Mouse (Mus musculus): ENCODE results near the gene Gm11596. TPM values are rescaled to one million over a fixed set of nuclear protein-coding genes. Genes with fewer than 3 reads are reported as not detected.
"Not testable (repeated sequence)": the region's sequence is repeated elsewhere in the genome, so short reads cannot be mapped to it uniquely, and the experiment has no call there.

Gm11596 gene
- total and polyA plus RNA-seq, 3 experiments = not detected

DNA sequence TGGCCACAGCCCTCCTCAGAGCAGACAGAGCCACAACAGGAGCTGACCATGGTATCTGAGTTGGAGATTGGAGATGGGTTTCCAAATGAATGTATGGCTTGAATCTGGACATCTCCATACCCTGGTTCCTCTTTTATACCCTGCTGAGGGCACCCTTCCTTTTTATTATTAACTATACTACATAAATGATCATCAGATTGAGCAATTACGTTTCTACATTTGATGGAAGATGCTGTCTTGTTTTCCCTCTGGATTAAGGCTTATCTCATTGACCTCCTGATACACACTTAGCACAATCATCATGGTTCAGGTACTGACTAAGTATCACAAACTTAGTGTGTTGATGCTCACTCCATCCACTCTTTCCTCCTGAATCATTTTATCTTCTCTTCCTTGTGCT, 44.7 kb upstream of the Gm11596 start, which contains the start of gene 2300003K06Rik:
Gene 2300003K06Rik, minus strand, starts transcription at position 101 of the 400 bp plus-strand sequence.
- H3K79me2 ChIP-seq (replicated peaks; ENCODE audit: control insufficient read depth, extremely low read depth, insufficient read depth, poor library complexity, severe bottlenecking) = no peaks in the 10 kb centered on the region
- H3K4me1 ChIP-seq (ENCODE audit: control insufficient read depth in 1 of 2, insufficient read depth in 2 of 2) = no peaks in the 10 kb centered on the region
- H3K27me3 ChIP-seq (replicated peaks) = peaks cover 39% of the 10 kb centered on the region
- no peak for DNase-seq (ENCODE audit: extremely low read depth)
- no peak for TF ChIP-seq MAX (IDR thresholded peaks at IDR 0.05; ENCODE audit: low read length)
- no peak for TF ChIP-seq USF1 (IDR thresholded peaks at IDR 0.05; ENCODE audit: low read depth, low read length)
- no peak within 1 kb of the TSS for H3K9ac ChIP-seq (ENCODE audit: insufficient read depth, low read depth)
- dilution Hi-C loops (cut with MboI; ENCODE audit: extremely low pct_ligation_motif_present, extremely low pct_unique_long_range_greater_than_20kb, low sequenced_read_pairs) (no loop called here), in situ Hi-C loops (cut with MboI; ENCODE audit: low pct_ligation_motif_present, low pct_unique_long_range_greater_than_20kb, low sequenced_read_pairs) (no loop called here)
- no peaks in the 10 kb centered on the region for H3K36me3 ChIP-seq (replicated peaks in 1 of 2; ENCODE audit: control insufficient read depth in 1 of 2, insufficient read depth in 1 of 2, low read length in 1 of 2)
- no peak within 1 kb of the TSS for H3K4me3 ChIP-seq (replicated peaks in 1 of 3; ENCODE audit: low read depth in 2 of 3, low read length in 2 of 3, poor library complexity in 1 of 3)
- H3K27ac ChIP-seq (ENCODE audit: insufficient read depth, low read depth) = no peak within 1 kb of the TSS
- H3K9me3 ChIP-seq (replicated peaks; ENCODE audit: low read length) = peaks cover 9% of the 10 kb centered on the region
- no peak within 1 kb of the TSS for H3K4me2 ChIP-seq (ENCODE audit: insufficient read depth, low read depth, poor library complexity, severe bottlenecking)

DNA sequence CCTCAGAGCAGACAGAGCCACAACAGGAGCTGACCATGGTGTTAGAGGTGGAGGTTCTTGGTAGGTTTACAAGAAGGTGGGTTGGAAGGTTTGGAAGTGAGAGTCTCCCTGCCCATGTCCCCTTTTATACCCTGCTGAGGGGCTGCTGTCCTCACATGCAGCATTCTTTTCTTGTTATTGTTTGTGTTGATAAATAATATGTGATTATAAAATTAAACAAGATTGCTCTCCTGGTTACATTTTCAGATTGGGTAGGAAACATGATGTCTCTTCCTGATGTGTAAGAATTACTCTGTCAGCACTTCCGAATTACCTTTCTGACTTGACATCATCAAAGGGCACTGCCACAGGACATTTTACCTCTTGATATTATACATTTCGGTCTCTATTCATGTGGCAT, 22.3 kb upstream of the Gm11596 start, which contains the start of gene Gm11564:
Gene Gm11564, minus strand, starts transcription at position 101 of the 400 bp plus-strand sequence.
- H3K4me2 ChIP-seq (ENCODE audit: insufficient read depth, low read depth, poor library complexity, severe bottlenecking); H3K79me2 ChIP-seq (replicated peaks; ENCODE audit: control insufficient read depth, extremely low read depth, insufficient read depth, poor library complexity, severe bottlenecking); in situ Hi-C loops (cut with MboI; ENCODE audit: low pct_ligation_motif_present, low pct_unique_long_range_greater_than_20kb, low sequenced_read_pairs); H3K9me3 ChIP-seq (replicated peaks; ENCODE audit: low read length); DNase-seq (ENCODE audit: extremely low read depth); H3K9ac ChIP-seq (ENCODE audit: insufficient read depth, low read depth); H3K27ac ChIP-seq (ENCODE audit: insufficient read depth, low read depth); dilution Hi-C loops (cut with MboI; ENCODE audit: extremely low pct_ligation_motif_present, extremely low pct_unique_long_range_greater_than_20kb, low sequenced_read_pairs); H3K4me3 ChIP-seq (replicated peaks in 1 of 3; ENCODE audit: low read depth in 2 of 3, low read length in 2 of 3, poor library complexity in 1 of 3); H3K36me3 ChIP-seq (replicated peaks in 1 of 2; ENCODE audit: control insufficient read depth in 1 of 2, insufficient read depth in 1 of 2, low read length in 1 of 2); H3K4me1 ChIP-seq (ENCODE audit: control insufficient read depth in 1 of 2, insufficient read depth in 2 of 2): not testable (repeated sequence)
- H3K27me3 ChIP-seq (replicated peaks) = peaks cover 90% of the 10 kb centered on the region

DNA sequence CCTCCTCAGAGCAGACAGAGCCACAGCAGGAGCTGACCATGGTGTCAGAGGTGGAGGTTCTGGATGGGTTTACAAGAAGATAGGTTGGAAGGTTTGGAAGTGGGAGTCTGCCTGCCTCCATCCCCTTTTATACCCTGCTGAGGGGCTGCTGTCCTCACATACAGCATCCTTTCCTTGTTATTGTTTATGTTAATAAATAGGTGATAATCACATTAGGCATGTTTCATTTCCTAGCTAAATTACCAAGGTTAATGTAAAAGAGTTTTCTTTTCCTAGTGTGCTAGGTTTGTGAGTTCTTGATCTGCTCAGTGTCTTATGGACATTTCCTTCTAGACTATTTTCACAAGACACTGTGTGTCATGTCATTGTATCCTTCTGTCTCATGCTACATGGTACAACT, 16.5 kb upstream of the Gm11596 start, which contains the start of gene Krtap4-13:
Gene Krtap4-13, minus strand, starts transcription at position 101 of the 400 bp plus-strand sequence.
- H3K4me1 ChIP-seq (ENCODE audit: control insufficient read depth in 1 of 2, insufficient read depth in 2 of 2); dilution Hi-C loops (cut with MboI; ENCODE audit: extremely low pct_ligation_motif_present, extremely low pct_unique_long_range_greater_than_20kb, low sequenced_read_pairs); H3K4me2 ChIP-seq (ENCODE audit: insufficient read depth, low read depth, poor library complexity, severe bottlenecking); H3K79me2 ChIP-seq (replicated peaks; ENCODE audit: control insufficient read depth, extremely low read depth, insufficient read depth, poor library complexity, severe bottlenecking); H3K27ac ChIP-seq (ENCODE audit: insufficient read depth, low read depth); H3K4me3 ChIP-seq (replicated peaks in 1 of 3; ENCODE audit: low read depth in 2 of 3, low read length in 2 of 3, poor library complexity in 1 of 3); DNase-seq (ENCODE audit: extremely low read depth); H3K9ac ChIP-seq (ENCODE audit: insufficient read depth, low read depth); H3K9me3 ChIP-seq (replicated peaks; ENCODE audit: low read length); in situ Hi-C loops (cut with MboI; ENCODE audit: low pct_ligation_motif_present, low pct_unique_long_range_greater_than_20kb, low sequenced_read_pairs); H3K36me3 ChIP-seq (replicated peaks in 1 of 2; ENCODE audit: control insufficient read depth in 1 of 2, insufficient read depth in 1 of 2, low read length in 1 of 2): not testable (repeated sequence)
- peaks cover 39% of the 10 kb centered on the region for H3K27me3 ChIP-seq (replicated peaks)

DNA sequence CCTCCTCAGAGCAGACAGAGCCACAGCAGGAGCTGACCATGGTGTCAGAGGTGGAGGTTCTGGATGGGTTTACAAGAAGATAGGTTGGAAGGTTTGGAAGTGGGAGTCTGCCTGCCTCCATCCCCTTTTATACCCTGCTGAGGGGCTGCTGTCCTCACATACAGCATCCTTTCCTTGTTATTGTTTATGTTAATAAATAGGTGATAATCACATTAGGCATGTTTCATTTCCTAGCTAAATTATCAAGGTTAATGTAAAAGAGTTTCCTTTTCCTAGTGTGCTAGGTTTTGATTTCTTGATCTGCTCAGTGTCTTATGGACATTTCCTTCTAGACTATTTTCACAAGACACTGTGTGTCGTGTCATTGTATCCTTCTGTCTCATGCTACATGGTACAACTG, 11.1 kb upstream of the Gm11596 start, which contains the start of gene Gm11554:
Gene Gm11554, minus strand, starts transcription at position 101 of the 400 bp plus-strand sequence.
- dilution Hi-C loops (cut with MboI; ENCODE audit: extremely low pct_ligation_motif_present, extremely low pct_unique_long_range_greater_than_20kb, low sequenced_read_pairs); in situ Hi-C loops (cut with MboI; ENCODE audit: low pct_ligation_motif_present, low pct_unique_long_range_greater_than_20kb, low sequenced_read_pairs): not testable (repeated sequence)

GRCm38 (mm10) chr11:99798832-99799231, 5.6 kb upstream of the Gm11596 start, which contains the start of gene Gm11569:
Gene Gm11569 (minus strand): TSS chr11:99798932.
- H3K27ac ChIP-seq (ENCODE audit: insufficient read depth, low read depth); H3K9me3 ChIP-seq (replicated peaks; ENCODE audit: low read length); H3K4me3 ChIP-seq (replicated peaks in 1 of 3; ENCODE audit: low read depth in 2 of 3, low read length in 2 of 3, poor library complexity in 1 of 3); H3K36me3 ChIP-seq (replicated peaks in 1 of 2; ENCODE audit: control insufficient read depth in 1 of 2, insufficient read depth in 1 of 2, low read length in 1 of 2); H3K9ac ChIP-seq (ENCODE audit: insufficient read depth, low read depth); H3K4me1 ChIP-seq (ENCODE audit: control insufficient read depth in 1 of 2, insufficient read depth in 2 of 2); DNase-seq (ENCODE audit: extremely low read depth); H3K79me2 ChIP-seq (replicated peaks; ENCODE audit: control insufficient read depth, extremely low read depth, insufficient read depth, poor library complexity, severe bottlenecking); H3K4me2 ChIP-seq (ENCODE audit: insufficient read depth, low read depth, poor library complexity, severe bottlenecking); dilution Hi-C loops (cut with MboI; ENCODE audit: extremely low pct_ligation_motif_present, extremely low pct_unique_long_range_greater_than_20kb, low sequenced_read_pairs); in situ Hi-C loops (cut with MboI; ENCODE audit: low pct_ligation_motif_present, low pct_unique_long_range_greater_than_20kb, low sequenced_read_pairs): not testable (repeated sequence)
- H3K27me3 ChIP-seq (replicated peaks) = peaks cover 21% of the 10 kb centered on the region

More for the DNA sequence above, 11.1 kb upstream of the Gm11596 start, which contains the start of gene Gm11554:
- H3K9ac ChIP-seq (ENCODE audit: insufficient read depth, low read depth); H3K27me3 ChIP-seq (replicated peaks); H3K4me2 ChIP-seq (ENCODE audit: insufficient read depth, low read depth, poor library complexity, severe bottlenecking); H3K36me3 ChIP-seq (replicated peaks in 1 of 2; ENCODE audit: control insufficient read depth in 1 of 2, insufficient read depth in 1 of 2, low read length in 1 of 2); DNase-seq (ENCODE audit: extremely low read depth); H3K27ac ChIP-seq (ENCODE audit: insufficient read depth, low read depth); H3K79me2 ChIP-seq (replicated peaks; ENCODE audit: control insufficient read depth, extremely low read depth, insufficient read depth, poor library complexity, severe bottlenecking); H3K4me1 ChIP-seq (ENCODE audit: control insufficient read depth in 1 of 2, insufficient read depth in 2 of 2); H3K9me3 ChIP-seq (replicated peaks; ENCODE audit: low read length); H3K4me3 ChIP-seq (replicated peaks in 1 of 3; ENCODE audit: low read depth in 2 of 3, low read length in 2 of 3, poor library complexity in 1 of 3): not testable (repeated sequence)

- dilution Hi-C loops (cut with MboI; ENCODE audit: extremely low pct_ligation_motif_present, extremely low pct_unique_long_range_greater_than_20kb, low sequenced_read_pairs); H3K9ac ChIP-seq (ENCODE audit: insufficient read depth, low read depth); H3K4me3 ChIP-seq (replicated peaks in 1 of 3; ENCODE audit: low read depth in 2 of 3, low read length in 2 of 3, poor library complexity in 1 of 3); H3K9me3 ChIP-seq (replicated peaks; ENCODE audit: low read length); H3K4me2 ChIP-seq (ENCODE audit: insufficient read depth, low read depth, poor library complexity, severe bottlenecking); H3K27ac ChIP-seq (ENCODE audit: insufficient read depth, low read depth); H3K4me1 ChIP-seq (ENCODE audit: control insufficient read depth in 1 of 2, insufficient read depth in 2 of 2); H3K79me2 ChIP-seq (replicated peaks; ENCODE audit: control insufficient read depth, extremely low read depth, insufficient read depth, poor library complexity, severe bottlenecking); H3K36me3 ChIP-seq (replicated peaks in 1 of 2; ENCODE audit: control insufficient read depth in 1 of 2, insufficient read depth in 1 of 2, low read length in 1 of 2); in situ Hi-C loops (cut with MboI; ENCODE audit: low pct_ligation_motif_present, low pct_unique_long_range_greater_than_20kb, low sequenced_read_pairs); DNase-seq (ENCODE audit: extremely low read depth): not testable (repeated sequence)
- H3K27me3 ChIP-seq (replicated peaks) = peaks cover 63% of the 10 kb centered on the region
These were observed 8.4 kb downstream of the Gm11596 start, which contains the start of gene Krtap4-9 for GRCm38 (mm10) chr11:99784900-99785299. Gene Krtap4-9 (plus strand): TSS chr11:99785200.
